Mouse (Mus musculus): ENCODE results near the gene Cep295nl.
A peak's percentile ranks its signal among the peaks of the same experiment; 100 is the strongest.

The Cep295nl gene

DNA sequence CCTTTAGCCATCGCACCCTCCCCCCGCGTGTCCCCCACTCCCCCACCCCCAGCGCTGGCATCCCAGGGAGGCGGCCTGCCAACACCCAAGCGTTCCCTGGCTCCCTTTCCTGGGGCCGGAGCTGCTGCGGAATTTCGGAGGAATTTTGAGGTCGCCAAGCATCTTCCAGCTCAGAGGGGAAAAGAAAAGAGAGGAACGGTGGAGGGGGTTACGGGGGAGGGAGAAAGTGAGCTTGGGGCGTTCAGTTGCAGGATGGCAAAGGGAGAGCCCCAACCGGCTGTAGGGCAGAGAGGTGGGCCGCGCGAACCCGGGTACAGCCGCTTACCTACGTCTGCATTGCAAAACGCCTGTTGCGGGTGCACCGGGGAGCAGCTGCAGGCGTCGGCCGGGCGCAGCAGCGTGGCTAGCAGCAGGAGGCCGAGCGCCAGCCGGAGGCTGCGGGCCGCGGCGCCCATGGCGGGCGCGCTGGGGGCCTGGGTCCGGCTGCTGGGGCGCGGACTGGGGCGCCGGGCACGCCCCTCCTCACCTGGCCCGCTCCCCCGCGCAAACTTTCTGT is 12.4 kb upstream of the Cep295nl start:
- peak; percentile 54 for DNase-seq

DNA sequence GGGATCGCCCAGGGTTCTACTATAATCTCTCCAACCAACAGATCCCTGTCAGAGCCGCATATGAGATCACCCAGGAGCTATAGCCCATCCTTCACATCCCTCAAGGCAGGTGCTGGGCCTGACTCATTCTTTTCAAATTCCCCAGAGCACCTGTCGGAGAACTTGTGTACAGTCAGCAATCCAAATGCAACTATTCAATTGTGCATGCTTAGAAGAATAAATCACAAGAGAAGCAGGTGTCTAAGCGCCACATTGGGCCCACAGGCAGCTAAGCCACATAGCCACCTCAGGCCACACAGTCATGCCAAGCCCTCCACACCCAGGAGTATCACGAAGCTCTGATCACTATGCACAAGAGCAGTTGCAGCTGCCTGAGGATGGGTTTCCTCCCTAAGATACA is 7.2 kb upstream of the Cep295nl start:
- DNase-seq: no peak

DNA sequence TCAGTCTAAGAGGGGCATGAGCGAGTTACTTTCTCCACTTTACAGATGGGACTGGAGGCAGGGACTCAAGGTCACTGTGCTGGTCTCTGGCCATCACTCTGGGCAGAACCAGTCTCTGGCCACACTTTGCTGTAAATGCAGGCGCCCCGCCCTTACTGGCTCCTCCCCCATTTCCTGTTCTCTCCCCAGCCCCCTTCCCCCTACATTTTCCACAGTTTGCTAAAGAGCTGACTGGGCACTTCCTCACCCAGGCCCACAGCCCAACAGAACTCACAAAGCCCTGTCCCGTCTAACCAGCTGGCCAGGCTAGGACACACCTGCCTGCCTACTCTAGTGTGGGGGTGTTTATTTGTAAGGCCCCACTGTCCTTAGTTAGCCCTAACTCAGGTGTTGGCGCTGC is 6.6 kb upstream of the Cep295nl start:
- no peak for DNase-seq

DNA sequence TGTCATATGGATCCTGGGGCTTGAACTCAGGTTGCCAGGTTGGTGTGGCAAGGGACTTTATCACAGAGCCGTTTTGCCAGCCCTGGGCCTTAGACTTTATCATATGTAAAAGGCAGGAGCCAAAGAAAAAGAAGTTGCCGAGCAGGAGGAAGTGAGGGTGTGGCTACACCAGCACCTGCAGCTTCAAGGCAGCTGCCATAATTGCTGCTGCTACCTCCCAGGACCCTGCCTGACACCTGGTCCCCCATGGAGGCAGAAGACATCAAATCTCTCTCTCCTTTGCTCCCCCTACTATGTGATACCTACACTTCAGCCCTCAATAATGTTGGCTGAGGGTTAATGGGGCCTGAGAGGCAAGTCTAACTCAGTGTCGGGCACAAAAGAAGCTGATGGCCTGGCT is 6.1 kb upstream of the Cep295nl start:
- no peak for DNase-seq

DNA sequence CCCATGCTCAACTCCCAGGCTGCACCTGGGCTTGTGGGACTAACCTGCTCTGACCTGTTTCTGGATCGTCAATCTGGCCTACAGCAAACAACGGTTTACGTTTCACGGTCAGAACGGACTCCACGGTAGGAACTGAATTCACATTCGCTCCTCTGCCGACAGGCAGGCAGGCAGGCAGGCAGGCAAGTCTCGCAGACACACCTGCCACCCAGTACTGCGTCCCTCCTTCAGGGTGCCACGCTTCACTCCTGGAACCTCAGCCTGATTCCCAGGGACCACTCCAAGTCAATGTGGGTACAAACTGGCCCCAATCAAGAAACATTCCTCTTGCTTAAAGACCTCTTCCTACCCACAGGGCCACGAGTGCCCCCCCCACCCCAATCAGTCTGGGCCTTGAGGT is 5.6 kb upstream of the Cep295nl start:
- DNase-seq: no peak

DNA sequence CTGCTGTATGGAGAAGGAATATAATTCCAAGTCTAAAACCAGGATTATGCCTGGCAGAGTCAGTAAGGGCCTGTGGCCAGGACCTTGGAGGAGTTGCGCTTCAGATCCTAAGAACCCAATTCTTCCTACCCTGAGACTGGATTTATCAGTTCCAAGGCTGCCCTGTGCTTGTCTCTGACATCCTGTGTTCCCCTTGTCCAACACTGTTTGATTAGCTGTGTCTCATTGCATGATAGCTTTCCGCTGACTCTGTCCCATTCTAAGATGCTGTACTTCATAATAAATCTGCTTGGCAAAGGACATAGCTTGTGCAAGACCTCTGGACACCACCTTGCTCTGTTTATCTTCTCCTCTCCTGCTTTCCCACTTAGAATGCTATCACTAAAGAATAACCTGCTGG is 5.1 kb upstream of the Cep295nl start:
- no peak for DNase-seq

DNA sequence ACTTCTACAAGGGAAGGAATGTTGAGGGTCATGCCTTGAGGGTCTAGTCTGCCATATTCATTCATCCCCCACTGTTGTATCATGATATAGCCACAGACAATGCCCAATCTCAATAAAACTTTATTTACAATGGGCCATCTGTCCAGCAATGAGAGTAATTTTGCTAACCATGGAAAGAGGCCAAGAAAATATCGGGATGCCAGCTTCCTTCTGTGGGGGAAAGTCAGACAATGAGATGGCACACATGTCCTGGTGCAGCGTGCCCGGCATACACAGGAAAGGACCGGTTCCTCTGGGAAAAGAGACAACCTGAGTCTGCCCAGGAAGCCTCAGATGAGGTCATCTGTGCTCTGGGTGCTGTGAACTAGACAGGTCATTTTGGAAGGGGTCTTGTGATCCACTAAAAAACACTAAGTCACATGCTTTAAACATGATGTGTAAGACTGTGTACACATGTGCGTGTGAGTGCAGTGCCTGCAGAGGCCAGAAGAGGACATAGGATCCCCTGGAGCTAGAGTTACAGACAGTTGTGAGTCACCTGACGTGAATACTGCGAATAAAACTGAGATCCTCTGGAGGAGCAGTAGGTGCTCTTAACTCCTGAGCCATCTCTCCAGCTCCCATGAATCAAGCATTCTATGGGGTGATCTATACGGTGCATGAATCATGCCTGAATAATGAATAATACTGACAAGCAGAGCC is 4.2 kb upstream of the Cep295nl start:
- no peak for DNase-seq

DNA sequence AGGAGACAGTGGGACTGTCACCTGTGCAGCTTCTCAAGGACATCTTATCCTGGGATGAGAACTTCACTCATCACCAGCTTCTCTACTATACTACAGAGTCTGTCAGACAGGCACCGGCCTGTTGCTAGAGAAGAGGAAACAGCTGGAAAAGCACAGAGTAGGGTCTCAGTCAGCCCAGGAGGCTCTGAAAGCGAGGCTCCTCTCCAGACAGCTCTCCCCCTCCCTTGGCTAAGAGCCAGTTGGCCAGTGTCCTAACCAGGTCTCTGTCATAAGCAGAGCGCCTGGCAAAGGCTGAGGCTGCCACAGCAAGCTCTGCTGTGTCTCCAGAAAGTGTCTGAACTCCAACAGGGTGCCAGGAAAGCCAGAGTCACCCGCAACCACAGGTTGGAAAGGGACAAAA is 3.4 kb upstream of the Cep295nl start:
- DNase-seq: peak; percentile 67

DNA sequence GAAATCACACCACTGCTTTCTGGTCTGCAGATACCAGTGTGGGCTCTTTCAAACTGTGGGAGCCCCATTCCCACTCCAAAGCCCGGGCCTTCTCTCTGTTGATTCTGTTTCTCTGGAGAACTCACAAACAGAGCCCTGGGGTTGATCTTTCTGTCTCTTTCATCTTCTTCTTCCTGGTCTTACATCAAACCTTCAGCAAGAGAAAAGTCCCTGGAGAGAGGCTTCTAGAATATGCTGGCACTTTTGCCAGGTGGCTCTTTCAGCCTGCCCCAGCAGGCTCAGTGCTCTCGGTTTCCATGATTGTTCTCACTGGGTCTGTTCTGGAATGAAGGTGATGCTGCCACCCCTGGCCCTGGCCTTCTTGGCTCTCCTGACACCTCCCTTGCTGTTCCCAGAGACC is 1.3 kb upstream of the Cep295nl start:
- no peak for DNase-seq

DNA sequence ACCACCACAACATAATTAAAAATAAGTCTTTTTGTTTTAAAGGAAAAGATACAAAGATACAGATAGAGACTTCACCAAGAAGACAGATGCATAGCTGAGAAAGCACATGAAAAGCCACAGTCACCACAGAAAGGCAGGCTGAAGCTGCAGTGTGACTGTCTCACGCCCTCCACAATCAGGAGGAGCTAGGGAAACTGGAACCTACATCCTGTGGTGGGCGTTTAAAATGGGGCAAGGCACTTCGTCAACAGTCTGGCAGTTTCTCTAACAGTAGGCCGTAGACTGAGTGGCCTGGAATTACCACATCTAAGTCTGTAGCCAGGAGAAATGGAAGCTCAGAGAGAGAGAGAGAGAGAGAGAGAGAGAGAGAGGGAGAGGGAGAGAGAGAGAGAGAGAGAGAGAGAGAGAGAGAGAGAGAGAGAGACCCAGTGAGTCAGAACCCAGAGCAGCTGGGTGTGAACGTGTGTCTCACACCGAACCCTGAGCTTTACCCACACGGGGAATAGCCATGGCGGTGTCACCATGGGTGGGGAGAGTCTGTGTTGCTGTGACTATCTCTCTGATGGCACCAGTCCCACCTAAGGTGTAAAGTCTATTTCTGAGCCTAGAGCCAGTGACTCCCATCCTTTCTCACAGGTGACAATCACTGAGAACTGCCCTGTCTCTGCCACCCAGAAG is 4.7 kb downstream of the Cep295nl start:
- DNase-seq: no peak

DNA sequence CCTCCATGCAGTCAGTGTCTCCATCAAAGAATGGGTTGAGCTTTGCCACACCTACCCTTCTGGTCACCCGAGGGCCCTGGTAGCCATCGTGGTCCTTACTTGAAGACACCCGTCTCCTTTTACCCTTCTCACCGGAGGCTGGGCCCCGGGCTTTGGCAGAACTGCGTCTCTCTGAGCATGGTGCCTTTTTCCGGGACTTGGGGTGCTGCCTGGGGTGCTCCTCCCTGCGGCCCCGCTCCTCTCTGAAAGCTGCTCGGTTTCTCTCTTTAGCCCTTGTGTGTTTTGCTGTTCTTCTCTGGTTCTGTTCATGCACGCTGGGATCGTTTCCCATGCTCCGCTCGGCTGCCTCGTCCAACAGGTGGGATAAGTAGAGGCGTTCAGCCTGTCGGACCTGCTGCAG is 8.9 kb downstream of the Cep295nl start:
- DNase-seq: no peak

DNA sequence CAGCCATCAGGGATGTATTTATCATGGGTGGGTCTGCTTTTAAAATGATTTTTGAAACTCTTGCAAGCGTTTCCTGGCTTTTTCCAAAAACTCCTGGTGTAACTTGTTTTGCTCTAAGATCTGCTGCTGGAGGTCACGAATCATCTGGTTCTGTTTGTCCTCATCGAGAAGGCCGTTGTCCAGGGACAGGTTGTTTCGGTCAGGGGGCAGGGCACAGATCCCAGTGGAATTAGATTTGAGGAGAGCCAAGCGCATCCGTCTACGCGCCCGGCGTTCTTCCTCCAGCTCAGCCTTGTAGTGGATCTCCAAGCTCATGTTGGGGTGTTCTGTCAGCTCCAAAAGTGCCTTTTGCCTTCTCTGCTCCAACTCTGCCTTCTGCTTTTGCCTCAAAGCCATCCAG is 9.9 kb downstream of the Cep295nl start:
- DNase-seq: no peak

DNA sequence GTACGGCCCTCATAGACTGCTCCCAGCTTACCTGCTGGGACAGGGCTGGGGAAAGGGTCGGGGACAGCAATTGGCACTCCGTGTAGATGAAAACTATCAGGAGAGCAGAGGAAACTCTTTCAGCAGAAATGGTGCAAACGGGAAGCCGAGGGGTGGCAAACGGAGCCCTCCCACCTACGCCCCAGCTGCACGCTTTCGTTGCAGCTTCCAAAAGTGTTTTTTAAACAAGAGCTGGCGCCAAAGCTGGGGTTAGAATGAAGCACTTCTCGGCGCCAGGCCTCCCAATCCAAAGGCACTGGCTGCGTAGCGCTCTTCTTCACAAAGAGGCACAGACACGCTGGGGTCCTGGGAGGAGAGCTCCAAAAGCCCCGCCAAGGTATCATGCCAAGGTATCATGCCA is 11.5 kb downstream of the Cep295nl start:
- DNase-seq: peak; percentile 39

DNA sequence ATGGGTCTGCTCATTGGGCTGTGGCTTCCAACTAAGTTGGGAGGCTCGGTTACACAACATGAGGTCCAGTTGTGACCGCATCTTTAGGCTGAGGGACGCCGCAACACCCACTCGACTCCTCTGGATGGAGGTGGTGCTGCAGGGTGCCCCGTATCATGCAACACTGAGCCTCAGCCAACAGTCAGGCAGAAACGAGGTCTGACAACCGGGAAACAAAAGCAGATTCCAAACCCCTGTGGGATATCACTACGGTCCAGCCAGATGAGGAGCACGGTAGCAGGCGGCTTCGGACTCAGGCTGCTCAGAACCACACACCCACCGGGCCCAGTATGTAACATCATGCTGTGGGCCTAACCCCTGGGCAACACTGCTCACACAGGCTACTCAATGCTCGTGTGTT is 11.9 kb downstream of the Cep295nl start:
- no peak for DNase-seq

DNA sequence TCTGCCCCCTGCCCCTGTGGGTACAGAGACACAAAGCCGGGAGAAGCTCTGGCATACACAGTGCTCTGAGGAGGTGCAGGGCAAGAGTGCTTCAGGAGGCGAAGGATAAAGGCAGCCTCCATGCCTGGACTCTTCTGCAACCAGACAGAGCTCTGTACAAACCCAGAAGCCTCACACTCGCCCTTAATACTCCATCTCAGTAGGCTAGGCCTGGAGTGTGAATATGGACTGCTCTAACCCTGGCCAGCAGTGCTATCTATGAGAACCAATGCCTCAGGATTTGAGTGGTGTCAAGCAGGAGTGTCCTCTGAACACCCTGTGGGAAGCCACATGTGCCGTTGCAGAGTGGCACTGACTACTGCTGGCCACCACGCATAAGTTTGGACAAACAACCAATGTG is 13.4 kb downstream of the Cep295nl start:
- no peak for DNase-seq

DNA sequence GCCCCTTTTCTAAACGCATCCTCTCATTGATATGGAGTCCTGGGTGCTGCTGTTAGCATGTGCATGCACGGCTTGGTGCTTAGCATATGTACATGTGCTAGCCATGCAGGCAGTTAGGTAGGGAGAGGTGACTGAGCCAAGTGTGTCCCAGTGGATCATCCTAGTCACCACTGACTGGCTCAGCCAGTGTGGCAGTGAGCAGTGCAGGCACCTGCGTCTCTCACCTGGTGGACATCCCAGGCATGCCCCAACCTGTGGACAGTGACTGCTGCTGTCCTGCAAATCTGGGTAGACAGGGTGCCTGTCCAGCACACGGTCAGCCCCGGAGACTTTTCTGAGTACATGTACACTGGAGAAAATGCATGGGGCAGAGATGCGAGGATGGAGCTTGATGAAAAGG is 13.8 kb downstream of the Cep295nl start:
- no peak for DNase-seq

DNA sequence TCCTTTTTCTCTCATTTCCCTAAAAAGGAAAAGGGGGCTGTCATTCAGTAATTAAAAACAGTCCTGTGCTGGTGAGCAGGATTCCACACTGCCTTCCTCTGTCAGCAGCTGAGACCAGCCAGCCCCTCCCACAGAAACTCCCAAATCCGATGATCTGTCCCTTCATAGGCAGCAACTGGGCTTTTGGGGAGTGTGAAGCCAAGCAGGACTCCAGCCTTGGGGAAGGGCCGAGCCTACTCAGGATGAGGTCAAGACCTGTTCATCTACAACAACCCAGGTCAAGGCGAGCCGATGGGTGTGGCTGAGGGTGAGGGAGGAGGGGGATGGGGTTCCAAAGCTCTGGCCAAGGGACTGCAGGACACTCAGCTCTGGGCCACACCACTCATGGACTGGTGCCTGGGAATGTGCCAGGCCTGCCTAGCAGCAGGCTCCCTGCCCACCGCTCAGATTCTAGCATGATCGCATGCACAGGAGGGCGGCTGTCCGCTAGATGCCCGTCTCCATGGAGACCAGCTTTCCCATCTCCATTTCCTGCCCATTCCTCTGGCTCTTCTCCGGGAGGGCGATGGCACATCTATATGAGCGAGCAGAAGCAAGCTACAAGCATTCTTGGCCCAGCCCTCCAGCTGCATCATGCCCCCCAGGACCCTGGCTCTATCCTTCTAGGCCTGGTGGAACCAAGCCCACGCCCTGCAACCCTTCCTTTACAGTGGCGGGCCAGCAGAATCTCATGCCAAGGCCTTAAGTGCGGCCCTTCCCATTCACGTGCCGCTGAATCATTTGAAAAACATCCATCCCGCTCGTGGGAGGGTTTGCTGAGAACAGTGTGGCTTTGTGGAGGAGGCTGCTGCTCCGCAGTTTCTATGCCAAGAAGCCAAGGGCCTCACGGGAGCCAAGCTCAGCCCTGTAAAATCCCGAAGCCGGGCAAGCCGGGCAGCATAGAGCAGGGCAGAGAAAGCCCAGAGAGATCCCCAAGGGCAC is 15.0 kb downstream of the Cep295nl start:
- DNase-seq: peak; percentile 76

DNA sequence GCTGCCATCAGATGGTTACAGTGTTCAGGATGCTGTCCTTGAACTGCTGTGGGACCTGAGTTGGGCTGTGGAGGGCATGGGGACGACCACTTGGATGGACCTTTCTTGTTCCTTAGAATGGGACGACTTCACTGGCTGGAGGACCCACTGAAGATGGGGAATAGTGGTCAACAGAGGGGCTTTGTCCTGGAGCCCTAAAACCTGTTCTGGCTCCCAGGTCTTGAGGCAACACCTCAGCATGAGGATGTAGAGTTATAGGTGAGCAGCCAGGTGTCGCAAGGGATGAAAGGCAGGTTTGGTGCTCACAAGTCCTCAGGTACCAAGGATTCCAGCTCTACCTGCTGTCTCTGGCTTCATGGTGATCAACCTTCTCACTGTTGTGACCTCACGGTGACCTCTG is 15.8 kb downstream of the Cep295nl start:
- DNase-seq: no peak

DNA sequence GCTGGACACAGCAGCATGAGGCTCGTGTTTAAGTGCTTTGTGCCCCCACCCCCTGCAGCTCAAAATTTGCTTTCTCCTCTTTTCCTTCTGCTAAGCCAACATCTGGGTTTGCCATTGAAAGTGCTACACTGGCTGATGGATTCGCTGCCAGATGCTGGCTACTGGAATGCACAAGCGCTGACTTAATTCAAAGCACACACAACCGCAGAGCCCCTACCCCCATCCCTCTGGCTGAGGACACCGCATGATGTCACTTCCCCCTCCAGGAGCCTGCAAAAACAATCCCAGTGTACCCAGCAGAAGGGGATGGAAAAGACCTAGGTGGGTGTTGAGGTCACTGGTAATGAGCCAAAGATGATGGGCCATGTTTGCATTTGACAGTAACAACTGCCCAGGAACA is 17.8 kb downstream of the Cep295nl start:
- no peak for DNase-seq

DNA sequence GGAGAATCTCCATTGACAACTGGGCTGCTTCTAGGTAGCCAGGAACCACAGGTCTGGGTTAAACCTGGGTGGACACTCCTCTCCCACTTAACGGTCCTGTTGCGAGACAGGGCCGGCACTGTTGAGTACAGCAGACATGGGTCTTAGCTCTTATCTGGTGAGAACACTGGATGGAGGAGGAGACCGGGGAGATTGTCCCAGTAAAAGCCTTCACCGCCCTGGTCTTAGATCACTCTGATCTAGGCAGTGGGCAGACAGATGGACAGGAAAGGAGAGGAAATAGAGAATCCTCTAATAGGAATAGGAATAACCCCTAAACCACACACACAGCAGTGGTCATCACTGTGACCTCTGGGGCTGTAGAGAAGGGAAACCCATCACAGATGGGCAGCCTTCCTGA is 18.3 kb downstream of the Cep295nl start:
- no peak for DNase-seq

DNA sequence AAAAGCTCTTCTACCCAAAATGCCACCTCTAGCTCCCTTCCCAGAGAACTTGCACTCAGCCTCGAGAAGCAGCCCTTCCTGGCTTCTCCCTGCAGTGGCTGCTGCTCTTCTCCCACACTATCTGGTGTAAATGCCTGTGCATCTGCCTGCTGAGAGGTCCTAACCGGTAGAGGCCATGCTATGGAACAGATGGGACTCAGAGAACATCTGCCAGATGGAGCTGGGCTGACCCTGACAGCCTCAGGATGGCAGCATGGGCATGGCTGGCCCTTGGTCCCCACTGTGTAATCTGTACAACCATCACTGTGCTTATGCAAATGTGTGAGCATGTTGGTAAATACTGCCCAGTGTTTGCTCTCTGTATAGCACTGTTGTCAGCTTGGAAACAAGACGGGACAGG is 19.7 kb downstream of the Cep295nl start:
- DNase-seq: no peak

DNA sequence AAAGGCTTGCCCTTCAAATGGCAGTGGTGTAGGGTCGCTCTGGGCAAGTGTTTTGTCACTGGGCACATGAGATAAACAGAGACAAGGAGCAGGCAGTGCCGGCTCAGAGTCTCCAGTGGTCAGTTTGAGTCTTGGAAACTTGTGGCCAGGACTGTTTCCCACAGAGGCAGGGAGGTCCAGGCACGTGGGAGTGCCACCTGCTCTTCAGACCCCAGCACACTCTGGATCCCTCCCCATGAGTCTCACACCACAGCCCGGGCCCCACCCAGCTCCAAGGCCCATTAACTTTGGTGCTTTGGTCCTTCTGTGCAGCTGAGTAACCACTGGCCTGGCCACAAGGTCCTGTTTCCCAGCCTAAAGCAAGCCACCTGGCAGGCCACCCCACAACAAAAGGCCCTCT is 20.3 kb downstream of the Cep295nl start:
- DNase-seq: no peak

DNA sequence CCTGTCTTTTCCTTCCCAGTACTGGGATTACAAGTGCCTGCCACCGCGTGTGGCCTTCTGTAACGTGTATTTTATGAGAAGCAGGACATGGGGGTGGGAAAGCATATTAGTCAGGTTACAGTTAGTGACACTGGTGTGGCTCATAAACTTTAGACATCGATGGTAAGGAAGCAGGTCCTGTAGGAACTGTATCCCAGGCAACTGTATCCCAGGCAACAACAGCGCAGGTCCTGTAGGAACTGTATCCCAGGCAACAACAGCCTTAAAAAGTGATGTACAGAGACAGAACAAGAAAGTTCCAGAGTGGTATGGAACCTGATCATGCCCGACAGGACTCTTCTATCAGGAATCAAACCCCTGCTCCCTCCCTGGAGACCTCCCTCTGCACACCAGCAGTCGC is 20.8 kb downstream of the Cep295nl start:
- peak; percentile 62 for DNase-seq

DNA sequence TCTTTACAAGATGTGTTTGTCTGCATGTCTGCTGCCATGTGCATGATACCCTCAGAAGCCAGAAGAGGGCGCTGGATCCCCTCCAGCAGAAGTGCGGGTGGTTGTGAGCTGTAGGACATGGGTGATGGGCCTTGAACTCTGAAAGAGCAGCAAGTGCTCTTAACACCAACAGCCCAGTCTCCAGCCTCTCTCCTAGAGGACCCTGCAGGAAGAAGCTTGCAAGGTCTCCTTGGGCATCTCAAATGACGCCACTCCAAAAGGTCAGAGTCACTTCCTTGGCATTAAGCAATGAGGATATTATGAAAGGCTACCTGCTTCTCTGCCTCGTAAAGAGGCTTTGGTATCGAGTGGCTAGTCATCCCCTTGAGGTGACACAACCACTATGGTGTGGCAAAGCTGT is 23.6 kb downstream of the Cep295nl start:
- DNase-seq: no peak

Measured in right cerebral cortex, postnatal 14 days (tissue).